Mouse (Mus musculus) embryonic facial prominence, embryonic 14.5 days (tissue): ENCODE measurements at regions not wholly inside any gene's neighbourhood (a gene's known extent, or its start where the extent isn't known, plus 50 kb on each side); places are given as distances from the start of the nearest gene placed in this dataset.

ENCODE experiments used
- ATAC-seq: fragments of 200-750 bp; cut with Nextera tagmentation; 2 replicates; pipeline ENCODE4 v1.8.0; 2017; ENCODE audit warnings: low read depth, moderate number of reproducible peaks, moderate TSS enrichment
- DNase-seq: peaks from one replicate; pipeline ENCODE4 v3.0.0-alpha.2; 2015; ENCODE audit warnings: low spot score
- H3K27ac ChIP-seq: fragments of 300-500 bp; sonication (generic); replicated peaks from 2 replicates; pipeline ENCODE4 v1.5.1; 2014; ENCODE audit warnings: low read depth, mild to moderate bottlenecking, low read length, moderate library complexity
- H3K27me3 ChIP-seq: fragments of 300-500 bp; sonication (generic); replicated peaks from 2 replicates; pipeline ENCODE4 v1.6.1; 2014; ENCODE audit warnings: low read length; ENCODE audit not compliant: control insufficient read depth, insufficient read depth
- H3K36me3 ChIP-seq: fragments of 300-500 bp; sonication (generic); 2 replicates; pipeline ENCODE4 v1.6.1; 2014; ENCODE audit warnings: low read length, mixed read lengths; ENCODE audit not compliant: control insufficient read depth, insufficient read depth
- H3K4me1 ChIP-seq: fragments of 300-500 bp; sonication (generic); 2 replicates; pipeline ENCODE4 v1.6.1; 2014; ENCODE audit warnings: antibody characterized with exemption, low read length; ENCODE audit not compliant: control insufficient read depth, insufficient read depth
- H3K4me2 ChIP-seq: fragments of 300-500 bp; sonication (generic); 2 replicates; pipeline ENCODE4 v1.6.1; 2014; ENCODE audit warnings: low read depth, mild to moderate bottlenecking, low read length, moderate library complexity, mixed read lengths
- H3K4me3 ChIP-seq: fragments of 300-500 bp; sonication (generic); 2 replicates; pipeline ENCODE4 v1.5.1; 2014; ENCODE audit warnings: low read depth, mild to moderate bottlenecking, low read length
- H3K9ac ChIP-seq: fragments of 300-500 bp; sonication (generic); 2 replicates; pipeline ENCODE4 v1.6.1; 2014; ENCODE audit warnings: low read depth, mild to moderate bottlenecking, low read length, moderate library complexity, mixed read lengths
- H3K9me3 ChIP-seq: fragments of 300-500 bp; sonication (generic); 2 replicates; pipeline ENCODE4 v1.6.1; 2016; ENCODE audit warnings: low read length; ENCODE audit not compliant: control insufficient read depth
- WGBS: fragments of 180-500 bp; shearing (Covaris S2); extraction: QIAGEN DNeasy Blood & Tissue Kit; methylation state at CpG from one replicate; pipeline ENCODE4 v1.1.7; 2014; 5-methylcytosine and 5-hydroxymethylcytosine counted together

DNA sequence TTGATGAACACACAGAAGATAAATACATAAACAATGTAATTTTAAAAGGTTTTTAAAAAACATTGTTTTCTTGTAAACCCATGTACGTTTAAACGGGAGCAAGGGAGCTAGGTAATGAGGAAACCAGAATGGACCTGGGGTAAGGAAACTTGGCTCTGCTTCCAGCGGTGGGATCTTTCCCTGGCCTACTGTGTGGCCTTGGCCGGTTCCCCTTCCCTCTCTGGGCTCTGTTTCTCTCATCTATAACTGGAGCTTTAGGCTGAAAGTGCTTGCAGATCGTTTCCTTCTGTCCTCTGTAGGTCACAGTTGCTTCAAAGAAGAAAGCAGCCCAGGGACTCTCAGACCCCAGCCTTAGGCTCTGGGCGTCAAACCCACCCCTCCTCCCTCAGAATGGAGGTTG lies 285.1 kb upstream of the Zmiz1 start:
- no peaks in the 10 kb centered on the region for H3K27me3 ChIP-seq
- H3K27ac ChIP-seq: peak overlapping the region; percentile 74
- ATAC-seq (peak; percentile 35; the same call in 1 of the 2 replicates), DNase-seq (no peak)
- no peaks in the 10 kb centered on the region for H3K36me3 ChIP-seq
- H3K4me1 ChIP-seq: peaks cover 32% of the 10 kb centered on the region
- H3K4me3 ChIP-seq: no peak overlapping the region
- no peak overlapping the region for H3K4me2 ChIP-seq
- no peaks in the 10 kb centered on the region for H3K9me3 ChIP-seq
- H3K9ac ChIP-seq: no peak overlapping the region
- 51% methylated on average over 6 of the region's 6 CpGs for WGBS

- H3K4me2 ChIP-seq: no peak overlapping the region
- ATAC-seq (peak; percentile 54; the same call in 1 of the 2 replicates), DNase-seq (peak; percentile 72)
Observed at GRCm38 (mm10) chr14:25174402-25174801, 284.6 kb upstream of the Zmiz1 start.

DNA sequence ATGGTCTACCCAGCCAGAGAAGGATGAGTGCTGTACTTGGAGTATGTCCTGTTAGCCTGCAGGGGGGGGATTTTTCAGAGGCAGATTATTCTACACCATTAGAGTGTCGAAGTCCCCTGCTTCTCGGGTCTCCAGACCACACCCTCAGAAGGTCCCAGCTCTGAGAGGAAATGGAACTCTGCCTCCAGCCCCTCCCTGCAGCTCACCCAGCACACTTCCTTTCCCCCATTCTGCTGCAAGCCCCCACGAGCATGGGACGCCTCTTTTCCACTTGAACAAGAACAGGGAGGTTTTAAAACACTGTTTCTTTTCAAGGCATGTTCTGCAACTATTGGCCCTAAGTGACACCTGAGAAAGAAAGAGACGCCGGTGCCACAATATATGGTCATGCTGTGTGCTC lies 282.8 kb upstream of the Zmiz1 start:
- Histone ChIP-seq H3K9ac (no peak overlapping the region), H3K4me1 (peaks cover 32% of the 10 kb centered on the region), H3K4me3 (no peak overlapping the region), H3K4me2 (no peak overlapping the region), H3K36me3 (no peaks in the 10 kb centered on the region), H3K9me3 (no peaks in the 10 kb centered on the region), H3K27ac (no peak overlapping the region), H3K27me3 (no peaks in the 10 kb centered on the region)
- no peak for DNase-seq
- WGBS: 51% methylated on average over 6 of the region's 6 CpGs
- ATAC-seq: no peak

More at GRCm38 (mm10) chr14:25174402-25174801, 284.6 kb upstream of the Zmiz1 start:
- Histone ChIP-seq H3K9me3 (no peaks in the 10 kb centered on the region), H3K9ac (no peak overlapping the region), H3K4me1 (peaks cover 32% of the 10 kb centered on the region), H3K27me3 (no peaks in the 10 kb centered on the region), H3K36me3 (no peaks in the 10 kb centered on the region), H3K27ac (peak overlapping the region; percentile 74), H3K4me3 (no peak overlapping the region)
- WGBS: 30% methylated on average over 2 of the region's 2 CpGs

DNA sequence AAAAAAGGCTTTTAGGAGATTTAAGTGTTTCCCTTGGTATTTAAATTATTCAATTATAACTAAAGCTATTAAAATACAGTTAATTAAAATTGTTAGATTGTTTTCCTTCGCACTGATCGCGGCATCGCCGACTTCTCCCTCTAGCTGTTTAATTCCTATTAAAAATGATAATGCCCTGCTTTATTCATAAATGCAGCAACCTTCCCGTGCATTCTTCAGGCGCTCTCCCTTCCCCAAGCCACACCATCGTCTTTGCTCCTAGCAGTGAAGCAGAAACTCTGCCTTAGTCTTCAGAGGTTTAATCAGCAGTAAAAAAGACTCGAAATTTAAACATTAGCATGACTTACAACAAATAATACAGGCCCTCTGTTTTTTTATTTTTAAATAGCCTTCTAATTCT lies 278.9 kb upstream of the Zmiz1 start:
- Histone ChIP-seq H3K27ac (no peak overlapping the region), H3K27me3 (no peaks in the 10 kb centered on the region), H3K4me3 (no peak overlapping the region), H3K4me2 (no peak overlapping the region), H3K9me3 (no peaks in the 10 kb centered on the region), H3K9ac (no peak overlapping the region), H3K4me1 (peaks cover 10% of the 10 kb centered on the region), H3K36me3 (no peaks in the 10 kb centered on the region)
- no peak for ATAC-seq
- DNase-seq: no peak
- WGBS: 70% methylated on average over 9 of the region's 9 CpGs

DNA sequence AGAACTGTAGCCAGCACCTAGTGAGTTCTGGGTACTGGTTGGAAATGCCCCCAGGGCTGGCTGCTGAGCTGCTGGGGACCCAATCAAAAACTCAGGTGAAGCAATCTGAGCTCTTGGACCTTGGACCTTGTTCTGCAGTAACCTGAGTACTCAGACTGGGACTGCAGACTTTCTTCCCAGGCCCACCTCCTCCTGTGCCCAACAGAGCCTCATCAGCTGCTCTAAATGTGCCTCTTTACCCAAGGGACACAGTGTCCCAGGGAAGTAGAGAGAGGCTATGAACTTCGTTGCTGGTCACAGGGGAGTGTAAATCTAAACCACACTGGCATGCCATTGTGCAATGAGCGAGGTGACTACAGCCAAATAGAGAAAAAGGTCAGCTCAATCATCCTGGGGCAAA lies 277.6 kb upstream of the Zmiz1 start:
- 40% methylated on average over 2 of the region's 2 CpGs for WGBS
- DNase-seq: no peak
- H3K4me1 ChIP-seq: peaks cover 14% of the 10 kb centered on the region

GRCm38 (mm10) chr14:25184042-25184441 lies 274.9 kb upstream of the Zmiz1 start:
- H3K9me3 ChIP-seq: no peaks in the 10 kb centered on the region
- DNase-seq (no peak), ATAC-seq (no peak)
- no peaks in the 10 kb centered on the region for H3K27me3 ChIP-seq
- no peak overlapping the region for H3K4me3 ChIP-seq
- H3K9ac ChIP-seq: no peak overlapping the region
- peaks cover 13% of the 10 kb centered on the region for H3K4me1 ChIP-seq
- no peaks in the 10 kb centered on the region for H3K36me3 ChIP-seq
- no peak overlapping the region for H3K4me2 ChIP-seq
- no peak overlapping the region for H3K27ac ChIP-seq
- WGBS: 73% methylated on average over 4 of the region's 5 CpGs

More for the DNA sequence above, 277.6 kb upstream of the Zmiz1 start:
- Histone ChIP-seq H3K4me2 (no peak overlapping the region), H3K36me3 (no peaks in the 10 kb centered on the region), H3K27ac (no peak overlapping the region), H3K4me3 (no peak overlapping the region), H3K27me3 (no peaks in the 10 kb centered on the region), H3K9me3 (no peaks in the 10 kb centered on the region), H3K9ac (no peak overlapping the region)
- no peak for ATAC-seq

DNA sequence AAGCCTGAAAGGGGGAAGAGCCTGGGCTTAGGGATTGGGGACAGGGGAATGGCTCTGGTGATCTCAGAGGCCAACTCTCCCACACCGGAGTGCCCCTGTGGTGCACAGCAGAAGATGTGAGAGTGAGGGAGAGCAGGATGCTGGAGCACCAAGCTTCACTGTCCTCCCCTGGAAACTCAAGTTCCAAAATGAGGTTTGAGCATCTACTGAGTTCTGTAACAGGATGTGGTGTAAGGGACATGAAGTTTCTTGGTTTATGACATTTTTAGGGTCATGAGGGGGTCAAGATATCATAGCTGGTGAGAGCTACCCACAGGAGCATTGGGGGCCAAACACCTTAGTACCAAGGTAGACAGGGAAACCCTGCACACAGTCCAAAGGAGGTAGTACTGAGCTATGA lies 274.1 kb upstream of the Zmiz1 start:
- ATAC-seq (no peak), DNase-seq (no peak)
- Histone ChIP-seq H3K4me1 (peaks cover 13% of the 10 kb centered on the region), H3K4me3 (no peak overlapping the region), H3K27ac (no peak overlapping the region; the same call in 1 of the 2 replicates), H3K36me3 (no peaks in the 10 kb centered on the region), H3K4me2 (no peak overlapping the region), H3K27me3 (no peaks in the 10 kb centered on the region), H3K9me3 (no peaks in the 10 kb centered on the region), H3K9ac (no peak overlapping the region)
- 86% methylated on average over 1 of the region's 1 CpGs for WGBS

GRCm38 (mm10) chr14:25185556-25185958 lies 273.4 kb upstream of the Zmiz1 start:
- H3K27ac ChIP-seq: peak overlapping the region; percentile 63; the same call in 1 of the 2 replicates
- no peaks in the 10 kb centered on the region for H3K27me3 ChIP-seq
- H3K9me3 ChIP-seq: no peaks in the 10 kb centered on the region
- H3K4me3 ChIP-seq: no peak overlapping the region
- ATAC-seq (peak; percentile 20; the same call in 1 of the 2 replicates), DNase-seq (no peak)
- WGBS: 42% methylated on average over 10 of the region's 10 CpGs
- H3K4me2 ChIP-seq: no peak overlapping the region
- H3K4me1 ChIP-seq: peaks cover 13% of the 10 kb centered on the region
- no peak overlapping the region for H3K9ac ChIP-seq
- no peaks in the 10 kb centered on the region for H3K36me3 ChIP-seq

DNA sequence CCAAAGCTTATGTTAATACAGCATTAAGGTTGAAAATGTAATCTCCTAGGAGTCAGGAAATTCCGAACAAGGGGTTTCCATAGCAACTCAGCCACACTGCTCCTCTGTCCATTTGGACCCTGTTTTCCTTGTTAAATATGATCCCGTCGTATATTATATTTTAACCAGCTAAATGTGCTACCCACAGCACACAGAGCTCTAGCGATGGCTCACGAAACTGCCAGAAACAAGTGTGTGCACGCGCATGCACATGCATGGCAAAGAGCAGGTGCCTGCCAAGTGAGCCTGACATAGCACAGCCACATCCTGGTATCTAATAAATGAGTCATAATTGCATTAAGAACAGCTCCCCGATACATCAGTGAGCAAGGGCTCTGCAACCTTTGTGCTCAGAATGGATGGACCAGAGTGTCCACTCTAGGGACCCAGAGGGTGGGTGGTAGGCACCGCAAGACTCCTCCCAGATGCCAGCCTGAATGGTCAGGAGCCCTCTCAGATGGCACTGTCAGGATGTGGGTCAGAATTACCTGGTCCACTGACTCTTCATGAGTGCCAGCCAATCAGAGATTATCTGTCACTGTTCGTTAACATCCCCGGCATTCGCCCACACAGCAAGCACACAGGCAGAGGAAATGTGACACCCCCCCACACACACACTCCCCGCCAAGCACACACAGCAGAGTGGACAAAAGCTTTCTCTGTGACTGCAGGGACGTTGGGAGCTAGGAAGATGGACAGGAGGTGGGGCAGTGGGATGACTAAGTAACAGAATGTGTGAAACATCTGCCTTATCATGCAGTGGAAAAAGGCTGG lies 272.8 kb upstream of the Zmiz1 start:
- H3K27ac ChIP-seq: peak overlapping the region; percentile 63; the same call in 1 of the 2 replicates
- no peak overlapping the region for H3K4me2 ChIP-seq
- H3K9ac ChIP-seq: no peak overlapping the region
- peaks cover 13% of the 10 kb centered on the region for H3K4me1 ChIP-seq
- DNase-seq: peak; percentile 82
- peak; percentile 84 for ATAC-seq
- H3K9me3 ChIP-seq: no peaks in the 10 kb centered on the region
- no peak overlapping the region for H3K4me3 ChIP-seq
- no peaks in the 10 kb centered on the region for H3K27me3 ChIP-seq
- no peaks in the 10 kb centered on the region for H3K36me3 ChIP-seq
- WGBS: 27% methylated on average over 14 of the region's 14 CpGs
